Mouse (Mus musculus) hematopoietic stem cell, adult 5-6 weeks (primary cell): Measurements from ENCODE around the gene Flna. TPM values are rescaled to one million over a fixed set of nuclear protein-coding genes. Genes with fewer than 3 reads are reported as not detected.

Experiments used
- ATAC-seq, 2 experiments: fragments of 125-278 bp in 1 of 2; replicated peaks in 1 of 2; 2 replicates each; pipeline ENCODE4 v1.8.0; 2016 to 2017; ENCODE audit warnings: inconsistent platforms in 2 of 2, mild to moderate bottlenecking in 2 of 2, moderate number of reproducible peaks in 2 of 2, low read depth in 1 of 2, moderate TSS enrichment in 1 of 2; ENCODE audit not compliant: low FRiP score in 2 of 2, poor library complexity in 2 of 2, severe bottlenecking in 2 of 2, insufficient read depth in 1 of 2, low TSS enrichment in 1 of 2
- total RNA-seq: library from RNA; stranded (forward); fragments of 172-1452, 232-1000 nt; gene quantifications from 2 replicates; pipeline ENCODE4 v1.2.3, GENCODE M21; 2017

The Flna gene
- 446 and 476 TPM in 2 replicates for total RNA-seq

DNA sequence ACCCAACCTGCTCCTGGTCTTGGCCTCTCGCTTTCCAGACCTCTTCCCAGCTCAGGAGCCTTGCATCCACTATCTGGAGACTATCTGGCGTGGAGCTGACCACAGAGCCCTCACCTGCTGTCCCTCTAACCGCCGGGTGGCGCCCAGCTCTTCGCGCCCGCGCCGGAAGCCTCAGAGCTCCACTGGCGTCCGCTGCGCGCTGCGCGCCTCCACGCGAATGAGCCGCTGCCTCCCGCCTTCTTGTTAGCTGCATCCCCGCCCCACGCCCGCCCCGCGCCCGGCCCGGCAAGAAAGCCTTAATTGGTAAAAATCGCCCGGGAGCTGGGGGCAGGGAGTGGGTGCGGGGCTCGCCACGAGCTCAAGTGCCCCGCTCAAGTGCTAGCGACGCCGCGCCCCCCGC, at the start of gene Flna:
Flna (minus strand) TSS at position 206 of the 400 bp plus-strand sequence.
- no peak for ATAC-seq

DNA sequence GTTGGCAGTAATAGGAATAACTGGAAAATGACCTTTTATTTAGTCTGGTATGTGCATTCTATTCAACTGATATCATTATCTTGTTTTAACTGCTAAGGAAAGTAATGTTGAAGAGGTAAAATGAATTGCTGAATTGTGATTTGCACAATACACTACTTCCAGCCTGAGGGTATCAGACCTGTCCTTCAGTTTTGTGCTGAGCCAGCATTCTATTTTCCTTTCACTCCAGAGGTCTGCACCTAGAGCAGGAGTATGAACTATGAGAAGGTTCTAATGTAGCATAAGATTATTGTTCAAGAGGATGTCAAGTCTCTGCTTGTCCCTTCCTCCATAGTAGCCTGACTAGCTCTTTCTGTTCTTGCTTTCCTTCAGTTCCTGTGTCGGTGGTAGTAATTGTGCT, 48.7 kb upstream of the Flna start:
- no peak for ATAC-seq

DNA sequence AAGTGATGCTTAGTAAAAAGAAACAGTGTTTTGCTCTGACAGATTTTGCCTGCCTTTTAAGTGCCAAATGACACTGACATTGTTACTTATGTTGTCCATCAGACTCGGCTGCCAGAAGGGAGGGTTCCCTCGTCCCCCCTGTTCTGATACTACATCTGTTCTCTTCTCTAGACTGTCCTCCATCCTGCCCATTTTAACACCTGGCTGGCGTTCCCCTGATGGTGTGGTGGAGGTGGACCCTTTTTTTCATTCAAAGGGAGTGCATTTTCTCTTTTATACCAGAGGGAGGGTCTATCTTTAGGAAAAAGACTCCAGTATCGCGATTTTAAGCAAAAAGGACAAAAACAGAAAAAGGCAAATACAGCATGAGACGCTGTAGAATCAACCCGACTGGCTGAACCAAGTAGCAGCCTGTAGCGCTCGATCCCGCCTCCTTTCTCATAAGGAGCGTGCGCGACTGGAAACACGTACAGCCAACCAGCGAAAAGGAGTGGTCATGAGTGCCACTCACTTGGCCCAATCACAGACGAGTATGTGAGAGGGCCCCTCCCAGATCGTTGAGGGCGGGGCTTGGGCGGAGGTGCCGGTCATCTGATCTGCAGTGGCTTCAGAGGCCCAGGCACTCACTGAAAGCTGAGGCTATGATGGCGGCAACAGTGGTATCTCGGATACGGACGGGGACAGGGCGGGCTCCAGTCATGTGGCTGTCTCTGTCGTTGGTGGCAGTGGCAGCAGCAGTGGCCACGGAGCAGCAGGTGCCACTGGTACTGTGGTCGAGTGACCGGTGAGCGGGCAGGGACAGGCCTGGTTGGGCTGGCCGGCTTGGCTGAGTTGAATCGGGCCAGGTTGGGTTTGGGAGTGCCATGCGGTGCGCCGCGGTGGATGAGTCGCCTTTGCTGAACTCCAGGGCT, 47.2 kb upstream of the Flna start, which contains the start of gene Atp6ap1:
Atp6ap1 (plus strand) TSS at position 560 of the 911 bp plus-strand sequence.
- peak; percentile 99 to 100 for ATAC-seq

DNA sequence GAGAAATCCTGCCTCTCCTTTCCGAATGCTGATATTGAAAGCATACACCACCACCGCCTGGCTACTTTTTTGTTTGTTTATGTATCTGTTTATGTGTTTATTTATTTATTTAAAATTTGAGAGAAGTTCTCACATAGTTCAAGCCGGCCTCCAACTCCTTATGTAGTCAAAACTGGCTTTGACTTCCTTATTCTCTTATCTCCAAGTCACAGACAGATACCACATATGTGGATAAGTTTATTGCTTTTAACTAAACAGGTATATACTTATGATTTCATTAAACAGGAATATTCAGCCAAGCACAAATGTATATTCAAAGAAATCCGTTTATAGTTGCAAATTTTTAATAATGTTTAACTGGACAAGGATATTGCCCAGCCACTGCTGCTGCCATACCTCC, 43.8 kb upstream of the Flna start:
- ATAC-seq, result no peak

DNA sequence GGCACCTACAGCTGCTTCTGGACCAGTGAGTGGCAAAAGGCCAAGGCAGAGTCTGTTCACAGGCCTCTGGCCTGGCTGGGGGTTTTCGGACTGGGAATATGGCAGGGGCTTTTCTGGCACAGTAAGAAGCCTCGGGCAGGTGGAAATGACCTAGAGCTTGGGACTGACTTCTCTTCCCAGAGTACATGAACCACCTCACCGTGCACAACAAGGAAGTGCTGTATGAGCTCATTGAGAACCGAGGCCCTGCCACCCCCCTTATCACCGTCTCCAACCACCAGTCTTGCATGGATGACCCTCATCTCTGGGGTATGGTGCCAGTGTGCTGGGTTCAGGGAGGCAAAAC, 33.4 kb upstream of the Flna start:
- no peak for ATAC-seq

DNA sequence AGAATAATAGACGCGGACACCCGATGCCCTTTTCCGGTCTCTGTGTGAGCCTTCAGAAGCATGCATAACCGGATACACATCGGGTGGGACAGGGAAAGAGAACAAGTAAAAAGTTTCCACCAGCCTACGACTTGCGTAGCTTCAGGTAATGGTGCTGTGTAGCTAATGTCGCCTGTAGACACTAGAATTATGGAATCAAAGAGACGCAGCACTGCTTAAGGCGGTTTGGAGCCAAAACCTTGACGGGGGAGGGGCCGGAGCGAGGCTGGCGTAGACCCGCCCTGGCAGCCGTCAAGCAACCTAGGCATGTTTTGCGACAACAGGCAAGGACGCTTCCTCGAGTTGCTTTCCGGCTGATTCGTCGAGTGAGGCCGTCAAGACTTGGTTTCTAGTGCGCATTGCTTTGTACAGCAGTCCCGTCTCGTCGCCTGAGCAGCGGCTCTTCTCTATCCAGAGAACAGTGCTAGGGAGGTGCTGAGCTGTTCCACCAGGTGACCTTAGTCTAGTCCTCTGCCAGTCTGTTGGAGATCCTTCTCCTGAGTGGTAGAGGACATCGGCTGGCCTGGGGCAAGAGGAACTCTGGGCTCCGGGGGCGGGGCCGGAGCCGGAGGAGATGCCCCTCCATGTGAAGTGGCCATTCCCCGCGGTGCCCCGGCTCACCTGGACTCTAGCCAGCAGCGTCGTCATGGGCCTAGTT, 32.9 kb upstream of the Flna start:
- ATAC-seq, result peak; percentile 76 to 89

DNA sequence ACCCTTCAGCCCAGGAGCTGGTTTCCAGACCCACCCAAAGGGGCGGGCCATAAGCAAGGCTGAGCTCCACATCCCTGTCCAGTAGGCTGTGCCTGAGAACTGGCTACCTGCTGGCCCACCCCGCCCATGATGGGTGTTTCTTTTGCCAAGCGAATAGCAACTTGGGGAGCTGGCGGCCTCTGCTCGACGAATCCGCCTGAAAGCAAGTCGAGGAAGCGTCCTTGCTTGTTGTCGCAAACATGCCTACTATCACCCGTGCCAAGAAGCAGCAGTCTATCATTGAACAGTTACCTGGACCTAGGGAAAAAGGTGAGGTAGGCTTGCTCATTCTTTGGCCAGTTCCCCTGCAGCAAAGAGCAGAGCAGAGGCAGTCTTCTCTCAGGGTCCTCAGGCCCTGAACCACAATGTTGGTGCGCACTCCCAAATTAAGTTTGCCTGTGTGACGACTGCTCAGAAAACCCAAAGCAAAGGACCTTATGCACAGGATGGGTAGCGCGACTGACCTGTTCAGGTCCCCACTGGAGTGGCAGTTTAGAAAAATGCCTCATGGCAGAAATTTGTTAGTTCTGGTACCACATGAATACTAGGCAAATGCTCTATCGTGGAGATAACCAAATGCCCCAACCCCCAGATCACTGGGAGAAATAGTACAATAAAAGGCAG, 32.2 kb upstream of the Flna start, which contains the start of the genes Taz and Dnase1l1:
Taz (plus strand) TSS at position 181 of the 663 bp plus-strand sequence.
Dnase1l1 (minus strand) TSS at position 606 of the 663 bp plus-strand sequence.
- peak; percentile 90 to 91 for ATAC-seq

DNA sequence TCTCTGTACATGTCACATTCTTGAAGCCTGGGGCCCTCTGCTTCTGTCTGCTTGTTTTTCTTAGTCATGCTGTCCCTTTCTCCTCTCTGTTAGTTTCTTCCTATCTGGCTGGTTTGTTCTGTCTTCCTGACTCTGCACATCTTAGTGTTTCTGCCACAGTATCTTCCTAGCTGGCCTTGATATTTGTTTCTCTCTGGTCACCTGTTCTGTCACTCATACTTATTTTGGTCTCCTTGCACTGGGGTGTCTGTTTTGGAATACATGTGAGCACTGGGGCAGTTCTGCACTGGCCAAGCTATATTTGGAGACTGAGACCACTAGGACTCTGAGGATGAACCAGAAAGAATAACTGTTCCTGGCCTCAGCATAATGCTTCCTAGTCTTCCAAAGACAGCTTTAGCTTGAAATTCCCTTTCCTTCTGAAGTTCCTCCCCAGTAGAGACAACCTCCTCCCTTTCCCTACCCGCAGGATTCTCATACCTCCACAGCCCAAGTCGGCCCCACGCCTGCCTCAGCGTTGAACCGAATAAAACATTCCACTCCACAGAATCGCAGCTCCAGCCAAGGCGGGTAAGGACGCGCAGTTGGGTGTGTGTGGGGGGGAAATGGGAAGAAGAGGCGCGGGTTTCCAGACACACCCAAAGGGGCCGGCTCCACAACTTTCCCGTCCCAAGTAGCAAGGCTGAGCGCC, 31.6 kb upstream of the Flna start:
- no peak for ATAC-seq

DNA sequence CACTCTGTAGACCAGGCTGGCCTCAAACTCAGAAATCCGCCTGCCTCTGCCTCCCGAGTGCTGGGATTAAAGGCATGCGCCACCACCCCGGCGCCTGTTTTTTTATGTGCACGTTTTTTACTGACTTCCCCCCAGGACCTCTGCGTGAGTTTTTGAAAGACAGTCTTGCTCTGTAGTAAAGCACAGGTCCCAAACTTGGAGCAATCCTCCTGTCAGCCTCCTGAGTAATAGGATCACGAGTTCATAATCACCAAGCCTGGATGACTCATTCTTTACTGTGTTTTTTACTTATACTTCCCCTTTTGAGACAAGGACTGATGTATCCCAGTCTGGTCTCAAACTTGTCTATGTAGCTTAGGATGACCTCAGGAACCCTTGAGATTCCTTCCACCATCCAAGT, 28.3 kb upstream of the Flna start:
- ATAC-seq, result no peak

DNA sequence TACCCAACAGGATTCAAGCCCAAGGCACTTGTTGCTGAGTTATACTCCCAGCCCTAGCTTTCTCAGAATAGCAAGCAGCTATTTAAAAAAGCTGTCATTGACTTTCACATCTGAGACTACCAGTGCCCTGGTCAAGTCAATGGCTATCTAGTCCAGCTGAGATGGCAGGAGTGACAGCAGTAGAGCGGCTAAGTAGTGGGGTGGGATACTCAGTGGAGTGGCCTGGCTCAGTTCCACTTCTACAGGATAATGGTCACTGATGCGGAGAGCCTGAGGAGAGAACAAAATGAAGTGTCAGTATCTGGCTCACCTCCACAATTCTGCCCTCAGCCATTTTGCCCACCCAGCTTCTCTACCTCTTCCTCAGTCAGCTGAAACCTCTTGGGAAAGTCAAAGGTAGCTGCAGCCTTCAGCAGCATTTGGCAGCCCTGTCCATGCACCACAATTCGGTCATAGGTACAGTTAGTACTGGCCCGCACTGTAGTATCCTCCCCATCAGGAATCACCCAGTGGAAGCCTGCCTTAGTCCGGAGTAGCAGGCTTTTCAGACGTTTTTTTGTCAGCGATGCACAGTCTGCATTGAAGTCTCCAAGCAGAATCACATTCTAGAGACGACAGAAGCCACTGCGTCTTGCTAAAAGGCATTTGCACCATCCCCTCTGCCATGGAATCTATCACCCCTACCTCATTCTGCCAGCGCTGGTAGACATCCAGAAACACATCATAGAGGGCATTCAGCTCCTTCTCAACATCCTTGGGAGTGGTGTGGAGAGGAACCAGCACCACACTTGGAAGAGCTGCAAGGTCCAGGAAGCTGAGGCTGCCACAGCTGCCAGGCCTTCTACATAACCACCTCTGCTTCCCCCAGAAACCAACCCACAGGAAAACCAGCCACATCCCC, 24.1 kb upstream of the Flna start:
- ATAC-seq, result peak; percentile 20; a peak in 1 of 4 replicates

DNA sequence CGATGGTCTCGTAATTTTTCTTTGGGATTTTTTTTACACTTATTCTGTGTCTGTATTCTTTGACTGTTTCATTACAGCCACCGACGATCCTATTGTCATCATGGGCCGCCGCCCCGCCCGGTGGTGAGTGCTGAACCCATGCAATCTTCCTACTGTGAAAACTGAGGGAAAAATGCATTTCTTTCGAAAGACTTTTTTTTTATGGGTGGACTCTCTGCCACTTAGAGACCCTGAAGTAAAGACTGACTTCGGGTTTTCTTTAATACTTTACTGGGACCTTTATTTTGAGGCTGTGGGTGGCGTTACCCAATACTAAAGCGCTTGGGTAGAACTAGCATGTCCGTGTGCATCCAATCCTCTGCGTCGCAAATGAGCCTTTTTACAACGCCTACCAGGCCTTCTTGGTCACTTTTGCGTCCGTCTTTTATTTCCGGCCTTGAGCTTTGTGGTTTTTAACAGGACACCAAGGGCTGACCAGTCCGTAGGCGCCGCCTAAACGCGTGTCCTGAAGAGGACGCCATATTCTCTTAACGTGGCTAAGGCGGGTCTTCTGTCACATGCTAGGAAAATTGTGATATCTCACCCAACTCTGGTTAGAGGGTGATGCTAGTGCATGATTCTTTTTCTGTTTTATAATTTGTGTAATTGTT, 21.4 kb upstream of the Flna start:
- ATAC-seq, result peak in 1 of 2 experiments; percentile 1; a peak in 2 of 4 replicates

DNA sequence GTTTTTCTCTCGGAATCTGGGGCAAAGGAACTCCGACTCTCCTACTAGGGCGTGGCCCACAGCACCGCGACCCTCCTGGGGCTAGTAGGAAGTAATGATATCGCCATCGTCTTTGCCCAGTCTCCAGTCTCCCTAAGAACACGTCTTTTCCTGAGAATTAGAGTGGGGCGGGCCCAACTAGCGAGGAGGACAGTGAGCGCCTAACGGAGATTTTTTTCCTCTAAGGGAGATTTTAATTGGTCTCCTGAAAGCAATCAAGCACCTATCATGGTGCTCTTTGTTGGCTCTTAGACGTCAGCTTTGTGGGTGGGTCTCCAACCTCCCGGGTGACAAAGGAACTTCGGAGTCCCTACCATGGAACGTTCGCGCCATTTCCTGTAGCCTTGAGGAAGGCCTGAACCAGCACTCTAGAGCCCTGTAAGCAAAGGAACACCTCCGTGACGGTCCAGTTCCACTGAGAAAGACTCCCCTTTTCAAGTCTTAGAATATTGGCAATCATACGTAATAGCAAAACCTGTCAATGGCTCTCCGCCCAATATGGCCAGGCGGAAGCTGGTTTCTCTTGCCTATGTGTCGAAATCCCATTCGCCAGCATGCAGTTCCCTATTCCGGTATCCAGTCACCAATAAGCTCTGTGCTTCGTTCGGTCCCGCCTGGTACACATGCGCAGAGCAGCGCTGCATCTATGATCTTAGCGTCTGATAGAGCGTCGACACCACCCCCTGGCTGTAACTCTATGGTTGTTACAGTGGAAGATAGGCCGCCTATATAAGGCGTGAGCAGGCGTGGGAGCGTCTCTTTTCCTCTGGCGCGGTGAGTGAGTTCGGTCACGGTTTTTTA, 20.7 kb upstream of the Flna start, which contains the start of gene Rpl10:
Rpl10 (plus strand) TSS at position 751 of the 840 bp plus-strand sequence.
- ATAC-seq, result peak; percentile 87 to 90

DNA sequence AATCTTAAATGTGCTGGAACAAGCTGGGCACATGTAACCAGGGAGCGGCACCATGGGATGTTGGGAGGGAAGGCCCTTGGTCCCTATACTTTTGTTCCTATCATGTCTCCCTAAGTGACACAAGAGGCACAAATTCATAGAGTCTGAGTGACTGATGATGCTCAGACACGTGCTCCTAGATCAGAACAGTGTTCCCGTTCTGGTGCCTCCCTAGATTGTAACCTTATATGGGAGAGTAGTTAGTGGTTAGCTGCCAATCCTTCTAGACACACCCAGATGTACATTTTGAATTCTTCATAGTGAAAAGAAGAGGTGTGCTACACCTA, 20.1 kb upstream of the Flna start:
- no peak for ATAC-seq

DNA sequence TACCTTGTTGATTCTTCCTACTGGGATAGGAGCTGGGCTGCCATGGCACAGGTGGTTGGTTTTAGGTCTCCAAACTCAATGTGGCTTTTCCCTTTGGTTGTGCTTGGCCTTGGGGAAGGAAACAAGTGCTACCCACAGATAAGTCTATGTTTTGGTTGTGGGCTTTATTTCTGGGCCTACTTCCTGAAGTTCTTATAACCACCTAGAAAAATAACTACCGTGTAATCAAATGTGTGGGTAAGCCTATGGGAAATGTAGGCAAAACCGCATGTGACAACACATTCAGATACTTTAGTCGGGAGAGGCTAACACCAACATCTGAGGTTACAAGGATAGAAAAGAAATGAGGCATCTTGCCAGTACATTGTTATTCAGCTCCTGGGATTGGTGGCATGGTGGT, 8.1 kb upstream of the Flna start:
- ATAC-seq, result no peak

DNA sequence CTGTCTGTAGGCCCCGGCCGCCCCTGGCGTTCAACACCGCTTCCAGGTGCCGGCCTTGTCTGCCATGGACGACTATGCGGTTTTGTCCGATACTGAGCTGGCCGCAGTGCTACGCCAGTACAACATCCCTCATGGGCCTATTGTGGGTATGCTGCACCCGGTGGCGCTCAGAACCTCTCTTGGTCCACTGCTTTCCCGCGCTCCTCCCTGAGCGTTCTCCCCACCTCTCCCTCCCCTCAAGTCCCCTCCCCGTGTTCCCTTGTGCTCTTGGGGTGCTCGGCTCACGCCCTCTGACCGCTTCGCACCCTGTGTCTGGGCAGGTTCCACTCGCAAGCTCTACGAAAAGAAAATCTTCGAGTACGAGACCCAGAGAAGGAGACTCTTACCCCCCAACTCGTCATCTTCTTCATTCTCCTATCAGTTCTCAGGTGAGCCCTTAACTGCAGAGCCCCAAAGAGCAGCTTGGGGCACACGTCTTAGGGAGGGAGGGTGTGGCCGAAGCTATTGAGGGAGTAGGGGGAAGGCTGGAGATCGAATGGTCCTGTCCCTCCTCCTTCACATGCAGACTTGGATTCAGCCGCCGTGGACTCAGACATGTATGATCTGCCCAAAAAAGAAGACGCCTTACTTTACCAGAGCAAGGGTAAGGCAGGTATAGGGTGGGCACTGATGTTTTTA, 5.4 kb upstream of the Flna start:
- no peak; a peak in 1 of 4 replicates for ATAC-seq
